Mouse (Mus musculus): ENCODE measurements around the gene Lrba.

- TF ChIP-seq CTCF (IDR thresholded peaks at IDR 0.05; ENCODE audit: extremely low read depth, insufficient read depth, low read length) (no peak), POLR2A (IDR thresholded peaks at IDR 0.05; ENCODE audit: extremely low read depth, insufficient read depth, low read length) (no peak)
Measured at GRCm38 (mm10) chr3:86539555-86540168, 315.2 kb downstream of the Lrba start.
